Mouse (Mus musculus): ENCODE results near the gene Ppara. TPM values are rescaled to one million over a fixed set of nuclear protein-coding genes. Genes with fewer than 3 reads are reported as not detected.
A peak's percentile ranks its signal among the peaks of the same experiment; 100 is the strongest.

Ppara gene
- total RNA-seq, 2 experiments from 2014 or later = 95.3 to 120 TPM

- DNase-seq = no peak
These were observed 5.5 kb upstream of the Ppara start for GRCm38 (mm10) chr15:85729256-85729655.

GRCm38 (mm10) chr15:85730027-85730426 is 4.8 kb upstream of the Ppara start:
- DNase-seq = no peak

- no peak for DNase-seq
These were observed 2.7 kb upstream of the Ppara start for GRCm38 (mm10) chr15:85731885-85732603.

GRCm38 (mm10) chr15:85732604-85732968 is 2.2 kb upstream of the Ppara start:
- no peak for DNase-seq

GRCm38 (mm10) chr15:85733686-85734085 is 1.1 kb upstream of the Ppara start:
- no peak for DNase-seq

GRCm38 (mm10) chr15:85734148-85734547 is 635 bp upstream of the Ppara start:
- DNase-seq = no peak

- peak; percentile 99 for DNase-seq
These were observed 466 bp downstream of the Ppara start for GRCm38 (mm10) chr15:85735063-85735835.

GRCm38 (mm10) chr15:85735836-85736190 is 1.0 kb downstream of the Ppara start:
- DNase-seq = no peak

GRCm38 (mm10) chr15:85736506-85736905 is 1.7 kb downstream of the Ppara start:
- no peak for DNase-seq

GRCm38 (mm10) chr15:85738416-85738815 is 3.6 kb downstream of the Ppara start:
- DNase-seq = no peak

GRCm38 (mm10) chr15:85738939-85739338 is 4.2 kb downstream of the Ppara start:
- no peak for DNase-seq

GRCm38 (mm10) chr15:85742608-85743007 is 7.8 kb downstream of the Ppara start:
- DNase-seq = no peak

GRCm38 (mm10) chr15:85743946-85744345 is 9.2 kb downstream of the Ppara start:
- no peak for DNase-seq

GRCm38 (mm10) chr15:85746178-85746577 is 11.4 kb downstream of the Ppara start:
- no peak for DNase-seq

- DNase-seq = no peak
These were observed 11.9 kb downstream of the Ppara start for GRCm38 (mm10) chr15:85746671-85747070.

- DNase-seq = no peak
These were observed 13.2 kb downstream of the Ppara start for GRCm38 (mm10) chr15:85747951-85748350.

- DNase-seq = no peak
These were observed 13.7 kb downstream of the Ppara start for GRCm38 (mm10) chr15:85748466-85748865.

- DNase-seq = no peak
These were observed 14.4 kb downstream of the Ppara start for GRCm38 (mm10) chr15:85749141-85749540.

GRCm38 (mm10) chr15:85750115-85750514 is 15.3 kb downstream of the Ppara start:
- DNase-seq = no peak

- DNase-seq = no peak
These were observed 17.9 kb downstream of the Ppara start for GRCm38 (mm10) chr15:85752655-85753054.

GRCm38 (mm10) chr15:85754033-85754650 is 19.4 kb downstream of the Ppara start:
- no peak for DNase-seq

GRCm38 (mm10) chr15:85755214-85755613 is 20.4 kb downstream of the Ppara start:
- no peak for DNase-seq

- DNase-seq = peak; percentile 68
These were observed 21.8 kb downstream of the Ppara start for GRCm38 (mm10) chr15:85756611-85757010.

Measured in adrenal gland, postnatal 10 days (tissue).